Mouse (Mus musculus) G1E (cell line): ENCODE results near the gene Cacna1s.

ENCODE experiments used
- CTCF ChIP-seq: IDR thresholded peaks from 2 replicates; pipeline ENCODE4 v1.5.1; 2012; ENCODE audit warnings: low read depth, low read length, inconsistent platforms, mixed read lengths
- GATA1 ChIP-seq: IDR thresholded peaks from 2 replicates; pipeline ENCODE4 v1.6.1; 2012; ENCODE audit warnings: borderline replicate concordance, low read length, inconsistent platforms, mixed read lengths

DNA sequence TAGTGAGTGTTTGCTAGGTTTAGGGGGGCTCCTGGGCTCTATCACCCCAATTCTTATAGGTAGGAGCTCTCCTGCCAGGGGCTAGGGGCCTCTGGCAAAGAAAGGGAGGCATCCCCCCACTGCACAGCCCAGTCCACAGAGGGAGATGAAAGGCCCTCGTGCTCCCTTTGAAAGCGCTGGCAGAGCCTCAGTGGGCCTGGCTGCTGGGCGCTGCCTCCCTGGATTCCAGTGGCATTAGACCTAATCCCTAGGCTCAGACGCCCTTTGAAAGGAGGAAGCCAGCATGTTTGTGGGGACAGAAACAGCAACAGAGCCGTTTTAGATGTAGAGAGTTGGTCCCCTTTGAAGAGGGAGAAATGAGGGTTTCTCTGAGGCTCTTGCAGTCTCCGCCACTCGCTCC, 22.3 kb upstream of the Cacna1s start:
- TF ChIP-seq CTCF: no peak
- TF ChIP-seq GATA1: no peak
